Mouse (Mus musculus) olfactory bulb, adult 2 months (tissue): ENCODE results near the gene Gm14409.
"Not testable (repeated sequence)": the region's sequence is repeated elsewhere in the genome, so short reads cannot be mapped to it uniquely, and the experiment has no call there.

ENCODE experiments used
- CTCF ChIP-seq: fragments of 200-500 bp; IDR thresholded peaks from 2 replicates; pipeline ENCODE4 v1.5.1; 2012; ENCODE audit warnings: low read depth, mild to moderate bottlenecking, low read length, moderate library complexity; ENCODE audit not compliant: insufficient read depth
- POLR2A ChIP-seq: fragments of 200-500 bp; IDR thresholded peaks from 2 replicates; pipeline ENCODE4 v1.6.1; 2012; ENCODE audit warnings: mild to moderate bottlenecking, low read depth, low read length, moderate library complexity; ENCODE audit not compliant: insufficient read depth

- TF ChIP-seq POLR2A, CTCF: not testable (repeated sequence)
Measured at GRCm38 (mm10) chr2:177277754-177278153, 10.9 kb upstream of the Gm14409 start.
